1 mouse cellular context compared by ENCODE assay signal in the genomic region with DNA sequence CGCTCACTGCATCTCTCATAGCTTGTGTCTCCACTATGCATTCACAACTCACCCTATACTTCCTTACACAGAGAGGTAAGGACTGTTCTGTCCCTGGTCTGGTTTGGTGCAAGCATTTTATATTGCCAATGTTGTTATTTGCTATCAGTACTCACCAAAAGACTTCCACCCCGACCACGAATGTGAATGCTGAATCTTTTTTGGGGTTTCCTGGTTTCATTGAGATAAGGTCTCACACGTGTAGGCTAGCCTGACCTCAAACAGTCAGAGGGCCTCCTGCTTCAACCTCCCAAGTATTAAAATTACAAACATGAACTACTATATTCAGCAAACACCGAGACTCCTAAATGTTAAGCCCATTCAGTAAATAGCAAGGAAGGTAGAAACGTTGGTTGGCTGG.
TF ChIP-seq lines count a peak whose summit lies in the region.

No protein-coding gene starts in this region.

TF ChIP-seq in MEL, 35 proteins besides CTCF, POLR2A, EP300 and RAD21 (continued from another document):
- TF ChIP-seq GATA1 (IDR thresholded peaks at IDR 0.05; ENCODE audit: low read depth, low read length) (peak; percentile 69), ZKSCAN1 (IDR thresholded peaks at IDR 0.05; ENCODE audit: low read depth, low read length) (no peak), POLR2AphosphoS5 (IDR thresholded peaks at IDR 0.05; ENCODE audit: borderline replicate concordance, low read depth, low read length) (no peak), TBP (IDR thresholded peaks at IDR 0.05; ENCODE audit: low read depth, low read length) (no peak), BHLHE40 (IDR thresholded peaks at IDR 0.05; ENCODE audit: borderline replicate concordance, low read depth, low read length) (peak; percentile 96), HCFC1 (IDR thresholded peaks at IDR 0.05; ENCODE audit: low read depth, low read length) (no peak), UBTF (IDR thresholded peaks at IDR 0.05; ENCODE audit: borderline replicate concordance, insufficient read depth, low read depth, low read length) (no peak), ETS1 (IDR thresholded peaks at IDR 0.05; ENCODE audit: low read depth, low read length) (peak; percentile 68), TAL1 (IDR thresholded peaks at IDR 0.05; ENCODE audit: low read length) (peak; percentile 55), USF1 (IDR thresholded peaks at IDR 0.05; ENCODE audit: low read depth, low read length) (no peak), TCF12 (IDR thresholded peaks at IDR 0.05; ENCODE audit: low read depth, low read length) (peak; percentile 71), ZNF384 (IDR thresholded peaks at IDR 0.05; ENCODE audit: low read depth, low read length) (no peak), ELF1 (IDR thresholded peaks at IDR 0.05; ENCODE audit: low read depth, low read length) (no peak)
